Mouse (Mus musculus) limb, embryonic 10.5 days (tissue): ENCODE measurements at regions not wholly inside any gene's neighbourhood (a gene's known extent, or its start where the extent isn't known, plus 50 kb on each side); places are given as distances from the start of the nearest gene placed in this dataset.

Experiments used
- DNase-seq: peaks from one replicate; pipeline ENCODE4 v3.0.0-alpha.2; 2017; ENCODE audit warnings: low spot score
- H3K27ac ChIP-seq: fragments of 300-500 bp; sonication (generic); 2 replicates; pipeline ENCODE4 v1.5.1; 2016; ENCODE audit warnings: mild to moderate bottlenecking
- H3K27me3 ChIP-seq: fragments of 300-500 bp; sonication (generic); 2 replicates; pipeline ENCODE4 v1.6.1; 2016; ENCODE audit warnings: low read depth, mild to moderate bottlenecking; ENCODE audit not compliant: poor library complexity, severe bottlenecking
- H3K36me3 ChIP-seq: fragments of 300-500 bp; sonication (generic); 2 replicates; pipeline ENCODE4 v1.6.1; 2016; ENCODE audit warnings: mild to moderate bottlenecking, moderate library complexity
- H3K4me1 ChIP-seq: fragments of 300-500 bp; sonication (generic); 2 replicates; pipeline ENCODE4 v1.6.1; 2016
- H3K4me3 ChIP-seq: fragments of 300-500 bp; sonication (generic); 2 replicates; pipeline ENCODE4 v1.5.1; 2016; ENCODE audit warnings: mild to moderate bottlenecking, moderate library complexity
- H3K9me3 ChIP-seq: fragments of 300-500 bp; sonication (generic); replicated peaks from 2 replicates; pipeline ENCODE4 v1.6.1; 2016; ENCODE audit warnings: mild to moderate bottlenecking
- WGBS: fragments of 180-500 bp; shearing (Covaris S2); methylation state at CpG from one replicate; pipeline ENCODE4 v1.1.7; 2016; 5-methylcytosine and 5-hydroxymethylcytosine counted together

- H3K36me3 ChIP-seq: no peaks in the 10 kb centered on the region
These were observed 120.0 kb upstream of the Pgrmc2 start for GRCm38 (mm10) chr3:41202895-41203294.

GRCm38 (mm10) chr3:41201782-41202181, 118.9 kb upstream of the Pgrmc2 start:
- no peak for DNase-seq
- Histone ChIP-seq H3K4me1 (peaks cover 5% of the 10 kb centered on the region), H3K9me3 (no peaks in the 10 kb centered on the region), H3K27ac (no peak overlapping the region), H3K36me3 (no peaks in the 10 kb centered on the region), H3K27me3 (no peaks in the 10 kb centered on the region), H3K4me3 (no peak overlapping the region)
- WGBS: 43% methylated on average over 4 of the region's 4 CpGs

More at GRCm38 (mm10) chr3:41202895-41203294, 120.0 kb upstream of the Pgrmc2 start:
- H3K9me3 ChIP-seq: no peaks in the 10 kb centered on the region
- DNase-seq: no peak
- 36% methylated on average over 13 of the region's 13 CpGs for WGBS
- H3K27me3 ChIP-seq: no peaks in the 10 kb centered on the region
- no peak overlapping the region for H3K27ac ChIP-seq
- no peak overlapping the region for H3K4me3 ChIP-seq
- peaks cover 5% of the 10 kb centered on the region for H3K4me1 ChIP-seq

DNA sequence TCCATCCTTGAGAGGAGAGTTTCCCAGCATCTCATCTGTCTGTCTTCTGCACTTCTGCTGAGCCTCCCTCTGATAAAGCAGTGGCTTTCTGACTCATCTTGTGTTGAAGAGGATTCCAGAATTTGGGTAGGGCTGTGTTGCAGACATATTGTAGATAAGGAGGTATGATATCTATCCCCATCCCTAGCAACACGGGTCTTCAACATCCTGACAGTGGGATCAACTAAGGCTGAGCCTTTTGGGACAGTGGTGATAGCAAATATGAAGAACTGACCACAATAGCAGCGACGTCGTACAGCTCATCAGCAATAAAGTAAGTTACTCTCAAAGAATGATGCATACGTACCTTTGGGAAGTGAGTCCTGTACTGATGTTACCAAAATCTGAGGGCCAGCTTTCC, 117.2 kb upstream of the Pgrmc2 start:
- Histone ChIP-seq H3K4me3 (no peak overlapping the region), H3K4me1 (peaks cover 13% of the 10 kb centered on the region), H3K36me3 (no peaks in the 10 kb centered on the region), H3K9me3 (no peaks in the 10 kb centered on the region), H3K27me3 (no peaks in the 10 kb centered on the region), H3K27ac (no peak overlapping the region)
- 92% methylated on average over 5 of the region's 5 CpGs for WGBS
- no peak for DNase-seq

- DNase-seq: no peak
- H3K36me3 ChIP-seq: no peaks in the 10 kb centered on the region
- H3K9me3 ChIP-seq: no peaks in the 10 kb centered on the region
- 87% methylated on average over 15 of the region's 15 CpGs for WGBS
- no peak overlapping the region for H3K27ac ChIP-seq
- H3K4me3 ChIP-seq: no peak overlapping the region
- H3K4me1 ChIP-seq: peaks cover 18% of the 10 kb centered on the region
- H3K27me3 ChIP-seq: no peaks in the 10 kb centered on the region
These were observed 115.5 kb upstream of the Pgrmc2 start for GRCm38 (mm10) chr3:41198216-41198976.

- Histone ChIP-seq H3K9me3 (no peaks in the 10 kb centered on the region), H3K4me1 (peaks cover 13% of the 10 kb centered on the region), H3K36me3 (no peaks in the 10 kb centered on the region), H3K27me3 (no peaks in the 10 kb centered on the region), H3K27ac (peak overlapping the region; percentile 36; the same call in 1 of the 2 replicates), H3K4me3 (no peak overlapping the region)
- 54% methylated on average over 7 of the region's 7 CpGs for WGBS
- DNase-seq: no peak
These were observed 112.5 kb upstream of the Pgrmc2 start for GRCm38 (mm10) chr3:41195113-41195975.

GRCm38 (mm10) chr3:41194311-41195112, 111.7 kb upstream of the Pgrmc2 start:
- Histone ChIP-seq H3K4me1 (peaks cover 13% of the 10 kb centered on the region), H3K27ac (no peak overlapping the region), H3K27me3 (no peaks in the 10 kb centered on the region), H3K9me3 (no peaks in the 10 kb centered on the region), H3K36me3 (no peaks in the 10 kb centered on the region), H3K4me3 (no peak overlapping the region)
- no peak for DNase-seq
- 72% methylated on average over 9 of the region's 9 CpGs for WGBS

DNA sequence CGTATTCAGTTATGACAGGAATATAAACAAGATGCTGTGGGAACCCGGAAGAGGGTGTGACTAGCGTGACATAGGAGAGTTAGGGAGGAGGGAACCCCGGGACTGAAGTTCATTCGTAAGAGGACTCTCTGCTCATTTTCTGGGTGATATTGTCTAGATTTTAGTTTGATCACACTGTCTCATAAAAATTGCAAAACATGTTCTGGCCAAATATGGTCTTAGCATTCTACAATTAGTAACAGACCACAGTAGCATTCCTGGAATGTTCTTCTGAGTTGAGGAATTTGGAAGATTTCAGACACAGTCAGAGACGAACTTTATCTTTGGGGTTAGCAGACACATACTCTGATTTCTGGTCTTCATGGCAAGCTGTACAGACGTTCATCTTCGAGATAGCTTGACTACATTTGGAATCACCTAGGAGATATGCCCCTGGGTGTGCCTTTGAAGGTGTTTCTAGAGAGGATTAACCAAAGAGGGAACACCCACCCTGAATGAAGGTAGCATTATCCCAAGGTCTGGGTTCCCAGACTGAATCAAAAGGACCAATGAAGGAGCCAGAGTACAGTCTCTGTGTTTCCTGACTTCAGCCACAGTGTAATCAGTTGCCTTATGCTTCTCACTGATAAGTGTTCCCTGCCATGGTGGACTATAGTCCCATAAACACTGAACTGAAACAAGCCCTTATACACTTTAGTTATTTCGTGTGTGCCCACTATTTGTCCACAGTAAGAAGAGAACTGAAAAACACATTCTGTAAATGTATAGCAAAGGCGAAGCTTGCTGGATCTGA, 102.7 kb upstream of the Pgrmc2 start:
- Histone ChIP-seq H3K4me1 (peaks cover 7% of the 10 kb centered on the region; the same call in 1 of the 2 replicates), H3K27me3 (no peaks in the 10 kb centered on the region), H3K27ac (no peak overlapping the region), H3K4me3 (no peak overlapping the region), H3K9me3 (no peaks in the 10 kb centered on the region), H3K36me3 (no peaks in the 10 kb centered on the region)
- DNase-seq: no peak
- 84% methylated on average over 10 of the region's 10 CpGs for WGBS

- Histone ChIP-seq H3K4me3 (no peak overlapping the region), H3K36me3 (no peaks in the 10 kb centered on the region), H3K9me3 (no peaks in the 10 kb centered on the region), H3K27me3 (no peaks in the 10 kb centered on the region), H3K27ac (no peak overlapping the region), H3K4me1 (peaks cover 7% of the 10 kb centered on the region; the same call in 1 of the 2 replicates)
- no peak for DNase-seq
- WGBS: 52% methylated on average over 7 of the region's 7 CpGs
These were observed 101.5 kb upstream of the Pgrmc2 start for GRCm38 (mm10) chr3:41184375-41184774.

DNA sequence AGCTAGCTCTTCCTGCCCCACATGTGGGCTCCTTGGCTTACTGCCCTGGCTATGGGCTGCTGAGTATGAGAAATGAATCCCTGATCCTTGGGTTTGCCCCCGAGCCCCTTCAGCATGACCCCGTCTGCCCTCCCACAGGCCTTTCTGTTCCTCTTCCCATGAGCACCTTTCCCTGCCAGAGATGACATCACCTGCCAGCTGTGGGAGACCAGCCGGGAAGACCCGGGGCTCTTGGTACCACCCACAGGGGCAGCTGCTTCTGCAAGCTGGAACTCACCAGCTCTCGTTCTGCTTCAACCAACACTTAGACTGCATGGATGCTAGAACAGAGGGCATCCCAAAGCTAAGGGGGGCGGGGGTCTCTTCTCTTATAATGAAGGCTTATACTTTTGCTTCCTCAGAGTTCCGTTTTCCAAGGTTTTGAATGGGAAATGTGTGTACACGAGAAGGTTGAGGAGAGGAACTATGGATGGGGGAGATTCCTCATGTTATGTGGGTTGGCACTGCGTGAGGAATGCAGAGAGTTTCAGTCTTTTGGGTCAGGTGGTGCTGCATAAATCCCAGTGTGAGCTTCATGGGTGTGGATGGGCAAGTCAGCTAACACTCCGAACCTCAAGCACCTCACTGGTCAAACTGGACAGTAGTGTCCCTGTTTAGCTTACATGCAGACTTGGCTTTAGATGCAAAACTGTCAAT, 100.2 kb upstream of the Pgrmc2 start:
- Histone ChIP-seq H3K4me3 (no peak overlapping the region), H3K36me3 (no peaks in the 10 kb centered on the region), H3K4me1 (peaks cover 7% of the 10 kb centered on the region; the same call in 1 of the 2 replicates), H3K27me3 (no peaks in the 10 kb centered on the region), H3K27ac (no peak overlapping the region), H3K9me3 (no peaks in the 10 kb centered on the region)
- no peak for DNase-seq
- 73% methylated on average over 10 of the region's 10 CpGs for WGBS

- 55% methylated on average over 15 of the region's 15 CpGs for WGBS
These were observed 99.4 kb upstream of the Pgrmc2 start for GRCm38 (mm10) chr3:41182036-41182899.

GRCm38 (mm10) chr3:41181438-41181837, 98.6 kb upstream of the Pgrmc2 start:
- H3K9me3 ChIP-seq: no peaks in the 10 kb centered on the region
- no peak overlapping the region for H3K27ac ChIP-seq
- DNase-seq: no peak
- H3K4me1 ChIP-seq: peaks cover 7% of the 10 kb centered on the region; the same call in 1 of the 2 replicates
- H3K27me3 ChIP-seq: no peaks in the 10 kb centered on the region
- no peak overlapping the region for H3K4me3 ChIP-seq
- WGBS: 87% methylated on average over 11 of the region's 11 CpGs
- H3K36me3 ChIP-seq: no peaks in the 10 kb centered on the region

More at GRCm38 (mm10) chr3:41182036-41182899, 99.4 kb upstream of the Pgrmc2 start:
- H3K4me3 ChIP-seq: no peak overlapping the region
- no peaks in the 10 kb centered on the region for H3K36me3 ChIP-seq
- H3K4me1 ChIP-seq: peaks cover 7% of the 10 kb centered on the region; the same call in 1 of the 2 replicates
- H3K27ac ChIP-seq: no peak overlapping the region
- DNase-seq: peak; percentile 89
- H3K27me3 ChIP-seq: no peaks in the 10 kb centered on the region
- no peaks in the 10 kb centered on the region for H3K9me3 ChIP-seq
